Mouse (Mus musculus): ENCODE measurements around the gene Foxred1. TPM values are rescaled to one million over a fixed set of nuclear protein-coding genes. Genes with fewer than 3 reads are reported as not detected.

Foxred1 gene
- polyA plus RNA-seq, 1 experiment: 18.6 TPM

DNA sequence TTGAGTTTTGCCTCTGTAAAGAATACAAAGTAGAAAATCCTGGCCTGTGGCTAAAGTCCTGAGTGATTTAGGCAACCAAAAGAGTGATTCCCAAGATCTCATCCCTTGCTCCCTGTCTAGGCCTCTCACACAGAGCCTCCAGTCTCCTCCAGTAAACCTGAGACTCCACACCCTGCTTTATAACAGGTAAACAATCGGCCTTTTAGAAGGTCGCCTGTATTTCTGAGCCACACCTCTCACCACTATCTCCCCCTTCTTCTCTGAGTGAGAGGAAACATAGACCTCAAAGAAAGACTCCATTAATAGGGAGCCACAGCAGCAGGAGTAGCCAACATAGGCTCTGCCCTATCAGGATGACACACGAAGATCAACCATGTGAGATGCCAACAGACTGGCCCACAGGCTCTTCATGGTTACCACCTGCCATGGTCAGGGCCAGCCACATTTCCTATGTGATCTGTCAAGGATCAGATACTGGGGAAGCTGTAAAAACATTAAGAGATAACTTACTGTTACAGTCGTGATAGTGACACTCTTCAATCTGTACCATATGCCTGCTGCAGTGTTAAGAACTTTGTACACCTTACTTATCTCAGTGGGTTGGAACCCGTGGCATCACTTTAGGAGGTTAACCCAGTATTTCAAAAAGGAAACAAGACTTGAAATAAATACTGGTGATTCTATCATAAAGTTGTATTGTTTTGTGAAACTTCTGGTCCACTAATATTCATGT lies 46.5 kb downstream of the Foxred1 start:
- Histone ChIP-seq H3K27me3 (ENCODE audit: control insufficient read depth, insufficient read depth, insufficient read length) (no peaks in the 10 kb centered on the region), H3K36me3 (ENCODE audit: control insufficient read depth, insufficient read depth) (peaks cover 15% of the 10 kb centered on the region), H3K4me2 (ENCODE audit: low read depth) (no peak overlapping the region), H3K79me2 (ENCODE audit: control insufficient read depth, insufficient read depth) (no peaks in the 10 kb centered on the region), H3K4me3 (no peak overlapping the region), H3ac (ENCODE audit: control insufficient read depth, insufficient read length) (no peak overlapping the region)
- no peak for TF ChIP-seq MAX (IDR thresholded peaks at IDR 0.05; ENCODE audit: low read depth)
- no peak for TF ChIP-seq POLR2AphosphoS2 (IDR thresholded peaks at IDR 0.05; ENCODE audit: insufficient read length, low read depth)
- no peak for TF ChIP-seq MYOD1 (IDR thresholded peaks at IDR 0.05; ENCODE audit: control insufficient read depth in 1 of 3, insufficient read length in 2 of 3, low read depth in 2 of 3)
- no peak for TF ChIP-seq POLR2A (IDR thresholded peaks at IDR 0.05; ENCODE audit: insufficient read length, low read depth)
- TF ChIP-seq CEBPB (IDR thresholded peaks at IDR 0.05; ENCODE audit: insufficient read depth, poor library complexity, severe bottlenecking): no peak
- no peak for TF ChIP-seq E2F4 (IDR thresholded peaks at IDR 0.05; ENCODE audit: insufficient read depth)

DNA sequence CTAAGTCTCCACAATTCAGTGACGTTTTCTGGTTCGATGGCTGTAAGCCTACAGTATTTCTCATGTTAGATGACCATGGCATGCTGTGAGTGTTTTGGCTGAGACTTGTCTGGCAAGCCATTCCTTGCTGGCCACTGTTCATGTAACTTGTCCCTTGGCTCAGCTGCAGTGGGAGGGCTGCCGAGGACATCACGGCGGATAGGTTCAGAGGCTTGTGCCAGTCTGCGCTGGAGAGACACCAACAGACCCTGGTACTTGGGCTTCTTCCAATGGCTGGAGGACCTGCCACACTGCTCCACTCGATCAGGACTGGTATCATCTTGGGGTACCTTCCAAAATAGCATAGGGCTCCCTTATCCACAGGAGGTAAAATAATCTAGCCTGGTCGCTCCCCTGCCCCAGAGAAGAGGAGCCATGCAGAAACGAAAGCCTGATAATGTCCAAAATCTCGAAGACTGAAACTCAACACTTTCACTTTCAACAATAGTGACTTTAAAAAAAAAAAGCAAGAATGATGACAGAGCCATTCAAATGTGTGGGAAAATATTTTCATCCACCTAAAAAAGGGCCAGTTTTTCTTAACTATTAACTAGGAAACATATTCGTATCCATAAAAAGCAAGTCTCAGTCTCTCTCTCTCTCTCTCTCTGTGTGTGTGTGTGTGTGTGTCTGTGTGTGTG lies 47.7 kb downstream of the Foxred1 start:
- no peak overlapping the region for H3K4me2 ChIP-seq (ENCODE audit: low read depth)
- no peak overlapping the region for H3K4me3 ChIP-seq
- peaks cover 15% of the 10 kb centered on the region for H3K36me3 ChIP-seq (ENCODE audit: control insufficient read depth, insufficient read depth)
- no peak overlapping the region for H3ac ChIP-seq (ENCODE audit: control insufficient read depth, insufficient read length)
- peaks cover 1% of the 10 kb centered on the region for H3K79me2 ChIP-seq (ENCODE audit: control insufficient read depth, insufficient read depth)
- H3K27me3 ChIP-seq (ENCODE audit: control insufficient read depth, insufficient read depth, insufficient read length): no peaks in the 10 kb centered on the region
- TF ChIP-seq POLR2AphosphoS2 (IDR thresholded peaks at IDR 0.05; ENCODE audit: insufficient read length, low read depth): no peak
- TF ChIP-seq MAX (IDR thresholded peaks at IDR 0.05; ENCODE audit: low read depth): no peak
- TF ChIP-seq MYOG (IDR thresholded peaks at IDR 0.05; ENCODE audit: control insufficient read depth in 1 of 3, insufficient read depth in 1 of 3, insufficient read length in 2 of 3, low read depth in 2 of 3): no peak
- TF ChIP-seq TCF12 (IDR thresholded peaks at IDR 0.05; ENCODE audit: insufficient read depth, poor library complexity, severe bottlenecking): no peak
- no peak for TF ChIP-seq REST (IDR thresholded peaks at IDR 0.05; ENCODE audit: insufficient read depth, insufficient read length)
- TF ChIP-seq USF1 (IDR thresholded peaks at IDR 0.05; ENCODE audit: low read depth): no peak
- TF ChIP-seq CEBPB (IDR thresholded peaks at IDR 0.05; ENCODE audit: insufficient read depth, poor library complexity, severe bottlenecking): no peak

DNA sequence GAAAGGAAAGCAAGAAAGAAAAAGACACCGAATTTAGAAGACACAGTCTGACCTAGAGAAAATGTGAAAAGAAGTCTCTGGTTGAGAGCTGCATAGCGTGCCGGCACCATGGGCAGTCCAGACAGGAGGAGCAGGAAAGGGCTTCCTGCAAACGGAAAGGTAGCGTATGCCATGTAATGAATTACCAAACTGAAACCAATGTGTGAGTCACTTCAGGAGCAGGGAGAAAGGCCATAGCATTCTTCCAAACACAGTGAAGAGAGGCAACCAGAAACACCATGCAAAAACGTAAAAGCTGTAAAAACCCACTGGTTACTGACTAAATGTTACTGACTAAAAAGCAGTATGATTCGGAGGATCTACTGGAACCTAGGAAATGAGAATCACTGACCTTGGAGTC lies 49.1 kb downstream of the Foxred1 start:
- TF ChIP-seq MYOG (IDR thresholded peaks at IDR 0.05; ENCODE audit: control insufficient read depth in 1 of 3, insufficient read depth in 1 of 3, insufficient read length in 2 of 3, low read depth in 2 of 3): no peak
- no peak for TF ChIP-seq POLR2AphosphoS2 (IDR thresholded peaks at IDR 0.05; ENCODE audit: insufficient read length, low read depth)
- TF ChIP-seq SRF (IDR thresholded peaks at IDR 0.05; ENCODE audit: control insufficient read depth, insufficient read length, low read depth): no peak
- TF ChIP-seq USF1 (IDR thresholded peaks at IDR 0.05; ENCODE audit: low read depth): no peak
- TF ChIP-seq MYOD1 (IDR thresholded peaks at IDR 0.05; ENCODE audit: control insufficient read depth in 1 of 3, insufficient read length in 2 of 3, low read depth in 2 of 3): no peak
- no peak for TF ChIP-seq TCF3 (IDR thresholded peaks at IDR 0.05; ENCODE audit: insufficient read length, low read depth)
- no peak for TF ChIP-seq TCF12 (IDR thresholded peaks at IDR 0.05; ENCODE audit: insufficient read depth, poor library complexity, severe bottlenecking)
- no peak for TF ChIP-seq POLR2A (IDR thresholded peaks at IDR 0.05; ENCODE audit: insufficient read length, low read depth)
- no peak for TF ChIP-seq MAX (IDR thresholded peaks at IDR 0.05; ENCODE audit: low read depth)
- H3ac ChIP-seq (ENCODE audit: control insufficient read depth, insufficient read length): no peak overlapping the region
- no peaks in the 10 kb centered on the region for H3K27me3 ChIP-seq (ENCODE audit: control insufficient read depth, insufficient read depth, insufficient read length)
- peaks cover 15% of the 10 kb centered on the region for H3K36me3 ChIP-seq (ENCODE audit: control insufficient read depth, insufficient read depth)
- H3K4me3 ChIP-seq: no peak overlapping the region
- no peak overlapping the region for H3K4me2 ChIP-seq (ENCODE audit: low read depth)
- peaks cover 10% of the 10 kb centered on the region for H3K79me2 ChIP-seq (ENCODE audit: control insufficient read depth, insufficient read depth)

DNA sequence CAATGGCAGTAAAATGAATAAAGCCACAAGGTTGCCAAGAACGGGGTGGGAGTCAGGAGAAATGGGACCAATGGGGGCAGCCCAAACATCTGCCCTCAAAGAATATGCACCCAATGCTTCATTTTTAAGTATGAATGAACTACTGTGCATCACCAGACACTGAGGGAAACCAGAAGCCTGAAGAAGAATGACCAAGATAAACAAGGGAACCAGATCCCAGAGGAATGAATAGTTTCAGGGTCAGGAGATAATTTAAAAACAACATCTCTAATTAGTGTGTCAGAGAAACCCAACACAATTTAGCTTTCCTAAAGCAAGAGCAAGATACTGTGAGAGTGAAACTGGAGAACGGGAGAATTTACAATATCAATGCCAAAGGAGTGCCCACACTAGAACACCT lies 50.2 kb downstream of the Foxred1 start:
- Histone ChIP-seq H3K27me3 (ENCODE audit: control insufficient read depth, insufficient read depth, insufficient read length) (no peaks in the 10 kb centered on the region), H3K79me2 (ENCODE audit: control insufficient read depth, insufficient read depth) (peaks cover 10% of the 10 kb centered on the region), H3K4me2 (ENCODE audit: low read depth) (no peak overlapping the region), H3K4me3 (no peak overlapping the region), H3K36me3 (ENCODE audit: control insufficient read depth, insufficient read depth) (peaks cover 15% of the 10 kb centered on the region), H3ac (ENCODE audit: control insufficient read depth, insufficient read length) (no peak overlapping the region)
- TF ChIP-seq USF1 (IDR thresholded peaks at IDR 0.05; ENCODE audit: low read depth) (no peak), E2F4 (IDR thresholded peaks at IDR 0.05; ENCODE audit: insufficient read depth) (no peak), TCF12 (IDR thresholded peaks at IDR 0.05; ENCODE audit: insufficient read depth, poor library complexity, severe bottlenecking) (no peak), SRF (IDR thresholded peaks at IDR 0.05; ENCODE audit: control insufficient read depth, insufficient read length, low read depth) (no peak), POLR2A (IDR thresholded peaks at IDR 0.05; ENCODE audit: insufficient read length, low read depth) (no peak), MYOD1 (IDR thresholded peaks at IDR 0.05; ENCODE audit: control insufficient read depth in 1 of 3, insufficient read length in 2 of 3, low read depth in 2 of 3) (no peak), POLR2AphosphoS2 (IDR thresholded peaks at IDR 0.05; ENCODE audit: insufficient read length, low read depth) (no peak), TCF3 (IDR thresholded peaks at IDR 0.05; ENCODE audit: insufficient read length, low read depth) (no peak), MYOG (IDR thresholded peaks at IDR 0.05; ENCODE audit: control insufficient read depth in 1 of 3, insufficient read depth in 1 of 3, insufficient read length in 2 of 3, low read depth in 2 of 3) (no peak), CEBPB (IDR thresholded peaks at IDR 0.05; ENCODE audit: insufficient read depth, poor library complexity, severe bottlenecking) (no peak), REST (IDR thresholded peaks at IDR 0.05; ENCODE audit: insufficient read depth, insufficient read length) (no peak), MAX (IDR thresholded peaks at IDR 0.05; ENCODE audit: low read depth) (no peak)
